Mouse (Mus musculus) A20 (cell line): ENCODE results near the gene Ear1.
A peak's percentile ranks its signal among the peaks of the same experiment; 100 is the strongest.
"Not testable (repeated sequence)": the region's sequence is repeated elsewhere in the genome, so short reads cannot be mapped to it uniquely, and the experiment has no call there.

Experiments used
- DNase-seq: peaks from one replicate; pipeline ENCODE4 v3.0.0-alpha.2; 2011; ENCODE audit warnings: low read depth, low spot score

Gene Ear1

GRCm38 (mm10) chr14:43875417-43875816, at the start of gene Ear1:
TSS of gene Ear1 (minus strand) at chr14:43875517.
- DNase-seq = not testable (repeated sequence)

- DNase-seq = not testable (repeated sequence)
Observed at GRCm38 (mm10) chr14:43924688-43925403, 49.5 kb upstream of the Ear1 start, which contains the start of gene Gm8113. TSS of gene Gm8113 (plus strand) at chr14:43925390.

GRCm38 (mm10) chr14:43923459-43923858, 48.1 kb upstream of the Ear1 start, which contains the start of gene Ear10:
TSS of gene Ear10 (minus strand) at chr14:43923559.
- DNase-seq = not testable (repeated sequence)

- not testable (repeated sequence) for DNase-seq
Observed at GRCm38 (mm10) chr14:43918214-43918613, 42.9 kb upstream of the Ear1 start.

- DNase-seq = not testable (repeated sequence)
Observed at GRCm38 (mm10) chr14:43898577-43898976, 23.3 kb upstream of the Ear1 start.

GRCm38 (mm10) chr14:43895357-43895756, 20.0 kb upstream of the Ear1 start:
- not testable (repeated sequence) for DNase-seq

GRCm38 (mm10) chr14:43891288-43891687, 16.0 kb upstream of the Ear1 start:
- DNase-seq = not testable (repeated sequence)

GRCm38 (mm10) chr14:43886235-43886634, 10.9 kb upstream of the Ear1 start:
- DNase-seq = not testable (repeated sequence)

GRCm38 (mm10) chr14:43879966-43880545, 4.7 kb upstream of the Ear1 start:
- DNase-seq = not testable (repeated sequence)

GRCm38 (mm10) chr14:43877789-43878188, 2.5 kb upstream of the Ear1 start:
- DNase-seq = not testable (repeated sequence)

GRCm38 (mm10) chr14:43874862-43875261, 455 bp downstream of the Ear1 start:
- DNase-seq = not testable (repeated sequence)

- DNase-seq = peak; percentile 0
Observed at GRCm38 (mm10) chr14:43860522-43860921, 14.8 kb downstream of the Ear1 start.

GRCm38 (mm10) chr14:43859465-43859864, 15.9 kb downstream of the Ear1 start:
- DNase-seq = not testable (repeated sequence)

GRCm38 (mm10) chr14:43843949-43844573, 31.3 kb downstream of the Ear1 start:
- DNase-seq = not testable (repeated sequence)

- DNase-seq = not testable (repeated sequence)
Observed at GRCm38 (mm10) chr14:43840976-43841375, 34.3 kb downstream of the Ear1 start.

GRCm38 (mm10) chr14:43835366-43835765, 40.0 kb downstream of the Ear1 start:
- not testable (repeated sequence) for DNase-seq

GRCm38 (mm10) chr14:43830385-43830784, 44.9 kb downstream of the Ear1 start:
- DNase-seq = not testable (repeated sequence)

GRCm38 (mm10) chr14:43824176-43824575, 51.1 kb downstream of the Ear1 start:
- DNase-seq = not testable (repeated sequence)

- DNase-seq = not testable (repeated sequence)
Observed at GRCm38 (mm10) chr14:43821869-43822268, 53.4 kb downstream of the Ear1 start.

- DNase-seq = peak; percentile 1
Observed at GRCm38 (mm10) chr14:43812458-43812857, 62.9 kb downstream of the Ear1 start.

GRCm38 (mm10) chr14:43808142-43808541, 67.2 kb downstream of the Ear1 start:
- not testable (repeated sequence) for DNase-seq

- not testable (repeated sequence) for DNase-seq
Observed at GRCm38 (mm10) chr14:43804435-43804834, 70.9 kb downstream of the Ear1 start.
